Mouse (Mus musculus) midbrain, embryonic 16.5 days (tissue): ENCODE measurements around the gene E030018B13Rik. TPM values are rescaled to one million over a fixed set of nuclear protein-coding genes. Genes with fewer than 3 reads are reported as not detected.

Experiments
- ATAC-seq: fragments of 200-750 bp; cut with Nextera tagmentation; 2 replicates; pipeline ENCODE4 v1.8.0; 2017; ENCODE audit warnings: moderate TSS enrichment
- H3K27ac ChIP-seq: fragments of 300-500 bp; sonication (generic); 2 replicates; pipeline ENCODE4 v1.5.1; 2014; ENCODE audit warnings: mild to moderate bottlenecking, low read length, mixed read lengths
- H3K27me3 ChIP-seq: fragments of 300-500 bp; sonication (generic); 2 replicates; pipeline ENCODE4 v1.6.1; 2014; ENCODE audit warnings: low read depth, low read length, mixed read lengths; ENCODE audit not compliant: control insufficient read depth, insufficient read depth
- H3K36me3 ChIP-seq: fragments of 300-500 bp; sonication (generic); 2 replicates; pipeline ENCODE4 v1.6.1; 2014; ENCODE audit warnings: mild to moderate bottlenecking, low read length, moderate library complexity, mixed read lengths; ENCODE audit not compliant: control insufficient read depth, insufficient read depth
- H3K4me1 ChIP-seq: fragments of 300-500 bp; sonication (generic); 2 replicates; pipeline ENCODE4 v1.6.1; 2014; ENCODE audit warnings: mild to moderate bottlenecking, low read length, mixed read lengths; ENCODE audit not compliant: control insufficient read depth, insufficient read depth
- H3K4me2 ChIP-seq: fragments of 300-500 bp; sonication (generic); 2 replicates; pipeline ENCODE4 v1.6.1; 2014; ENCODE audit warnings: mild to moderate bottlenecking, low read length, mixed read lengths
- H3K4me3 ChIP-seq: fragments of 300-500 bp; sonication (generic); 2 replicates; pipeline ENCODE4 v1.5.1; 2014; ENCODE audit warnings: low read depth, mild to moderate bottlenecking, low read length, moderate library complexity, mixed read lengths
- H3K9ac ChIP-seq: fragments of 300-500 bp; sonication (generic); 2 replicates; pipeline ENCODE4 v1.6.1; 2014; ENCODE audit warnings: low read depth, low read length, mixed read lengths
- H3K9me3 ChIP-seq: fragments of 300-500 bp; sonication (generic); replicated peaks from 2 replicates; pipeline ENCODE4 v1.6.1; 2014; ENCODE audit warnings: mild to moderate bottlenecking, low read length, mixed read lengths; ENCODE audit not compliant: control insufficient read depth, poor library complexity, severe bottlenecking
- WGBS: fragments of 180-500 bp; shearing (Covaris S2); extraction: QIAGEN DNeasy Blood & Tissue Kit; methylation state at CpG from one replicate; pipeline ENCODE4 v1.1.7; 2014; 5-methylcytosine and 5-hydroxymethylcytosine counted together
- polyA plus RNA-seq: library from polyadenylated mRNA; unstranded; fragments of >200 nt; fragmentation: Nextera tagmentation; extraction: Ambion mirVana; gene quantifications from 2 replicates; pipeline ENCODE4 v1.2.1, GENCODE M21; 2015

E030018B13Rik gene
- polyA plus RNA-seq, 1 experiment from 2014 or later: not detected

GRCm38 (mm10) chr7:63921909-63922562 lies 5.4 kb downstream of the E030018B13Rik start:
- peaks cover 33% of the 10 kb centered on the region for H3K4me1 ChIP-seq
- WGBS: 77% methylated on average over 8 of the region's 8 CpGs
- H3K9me3 ChIP-seq: no peaks in the 10 kb centered on the region
- no peaks in the 10 kb centered on the region for H3K27me3 ChIP-seq
- no peak for ATAC-seq
- H3K36me3 ChIP-seq: no peaks in the 10 kb centered on the region
- no peak overlapping the region for H3K9ac ChIP-seq
- H3K27ac ChIP-seq: no peak overlapping the region
- no peak overlapping the region for H3K4me2 ChIP-seq
- no peak overlapping the region for H3K4me3 ChIP-seq

DNA sequence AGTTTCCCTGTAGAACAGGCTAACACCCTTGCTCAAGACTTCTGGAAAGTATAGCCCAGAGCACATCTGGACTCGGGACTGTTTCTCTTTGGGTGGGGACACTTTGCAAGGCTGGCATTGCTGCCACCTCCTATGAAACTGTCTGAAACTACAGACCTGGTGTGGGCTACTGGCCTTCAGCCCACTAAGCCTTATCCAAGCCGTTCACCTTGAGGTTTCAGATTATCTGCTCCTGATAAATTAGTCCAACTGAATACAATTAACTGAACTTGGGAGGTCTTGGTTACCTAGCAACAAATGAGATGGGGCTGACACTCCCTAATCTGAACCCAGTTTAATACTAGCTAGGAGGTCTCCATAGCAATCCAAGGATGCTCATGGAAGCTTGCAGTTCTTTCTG lies 5.9 kb downstream of the E030018B13Rik start:
- Histone ChIP-seq H3K9ac (no peak overlapping the region), H3K4me3 (no peak overlapping the region), H3K27ac (no peak overlapping the region), H3K36me3 (no peaks in the 10 kb centered on the region), H3K4me1 (peaks cover 35% of the 10 kb centered on the region), H3K4me2 (no peak overlapping the region), H3K9me3 (no peaks in the 10 kb centered on the region), H3K27me3 (no peaks in the 10 kb centered on the region)
- WGBS: 54% methylated on average over 2 of the region's 2 CpGs
- ATAC-seq: no peak

DNA sequence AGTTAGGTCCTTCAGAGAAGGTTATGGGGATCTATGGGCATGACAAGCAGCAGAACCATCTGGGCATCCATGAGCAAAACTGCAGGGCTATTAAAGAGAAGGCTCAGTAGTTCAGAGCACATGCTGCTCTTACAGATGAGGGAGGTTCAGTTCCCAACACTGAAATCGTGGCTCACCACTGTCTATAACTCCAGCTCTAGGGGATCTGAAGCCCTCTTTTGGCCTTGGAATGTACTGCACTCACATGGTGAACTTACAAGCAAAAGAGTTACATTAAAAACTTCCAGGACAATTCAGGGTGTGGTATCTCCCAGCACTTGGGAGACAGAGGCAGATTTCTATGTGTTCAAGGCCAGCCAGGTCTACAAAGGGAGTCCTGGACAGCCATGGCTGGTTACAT lies 6.3 kb downstream of the E030018B13Rik start:
- Histone ChIP-seq H3K4me1 (peaks cover 32% of the 10 kb centered on the region), H3K36me3 (no peaks in the 10 kb centered on the region), H3K4me3 (no peak overlapping the region), H3K27ac (no peak overlapping the region), H3K9me3 (no peaks in the 10 kb centered on the region), H3K9ac (no peak overlapping the region), H3K4me2 (no peak overlapping the region), H3K27me3 (no peaks in the 10 kb centered on the region)
- no peak for ATAC-seq
- WGBS: 90% methylated on average over 1 of the region's 1 CpGs

GRCm38 (mm10) chr7:63924151-63924550 lies 7.5 kb downstream of the E030018B13Rik start:
- peak overlapping the region; percentile 23; the same call in 1 of the 2 replicates for H3K27ac ChIP-seq
- H3K9me3 ChIP-seq: no peaks in the 10 kb centered on the region
- no peak for ATAC-seq
- no peaks in the 10 kb centered on the region for H3K27me3 ChIP-seq
- no peak overlapping the region for H3K4me2 ChIP-seq
- 68% methylated on average over 1 of the region's 1 CpGs for WGBS
- peaks cover 30% of the 10 kb centered on the region for H3K4me1 ChIP-seq
- no peak overlapping the region for H3K4me3 ChIP-seq
- no peak overlapping the region for H3K9ac ChIP-seq
- no peaks in the 10 kb centered on the region for H3K36me3 ChIP-seq

DNA sequence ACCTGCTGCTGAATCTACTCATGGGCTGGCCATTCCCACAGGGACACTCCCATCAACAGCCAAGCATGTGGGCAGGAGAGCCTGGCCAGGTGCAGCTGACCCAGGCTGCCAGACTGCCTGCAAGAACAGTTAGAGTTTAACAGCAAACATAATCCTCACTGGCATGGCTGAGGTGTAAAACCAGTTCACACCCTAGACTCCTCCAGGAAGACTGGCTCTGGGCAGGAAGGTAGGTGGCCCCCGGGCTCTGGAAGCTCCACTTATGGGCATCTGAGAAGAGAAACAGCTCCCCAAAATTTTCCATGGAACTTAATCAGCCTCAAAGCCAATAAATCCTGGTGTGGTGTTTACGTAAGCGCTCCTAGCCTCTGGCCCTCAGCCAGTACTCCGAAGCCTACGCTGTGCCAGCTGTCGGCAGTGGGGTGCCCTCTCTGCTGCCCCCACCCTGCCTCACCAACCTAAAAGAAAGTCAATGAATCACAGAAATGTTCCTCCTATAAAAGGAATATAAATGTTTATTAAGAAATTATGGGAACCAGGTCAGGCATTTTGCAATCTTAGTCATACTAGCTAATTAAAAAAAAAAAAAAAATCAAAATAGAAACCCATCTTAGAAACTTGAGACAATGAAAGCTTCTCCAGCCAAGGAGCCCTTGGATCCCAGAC lies 8.2 kb downstream of the E030018B13Rik start:
- Histone ChIP-seq H3K4me3 (no peak overlapping the region), H3K4me2 (no peak overlapping the region), H3K27ac (peak overlapping the region; percentile 23; the same call in 1 of the 2 replicates), H3K27me3 (no peaks in the 10 kb centered on the region), H3K9ac (no peak overlapping the region), H3K36me3 (no peaks in the 10 kb centered on the region), H3K9me3 (no peaks in the 10 kb centered on the region), H3K4me1 (peaks cover 30% of the 10 kb centered on the region)
- no peak for ATAC-seq
- WGBS: 52% methylated on average over 6 of the region's 6 CpGs

GRCm38 (mm10) chr7:63925413-63926360 lies 9.0 kb downstream of the E030018B13Rik start:
- Histone ChIP-seq H3K4me1 (peaks cover 30% of the 10 kb centered on the region), H3K27ac (no peak overlapping the region), H3K27me3 (no peaks in the 10 kb centered on the region), H3K4me3 (no peak overlapping the region), H3K4me2 (no peak overlapping the region), H3K9me3 (no peaks in the 10 kb centered on the region), H3K9ac (no peak overlapping the region), H3K36me3 (no peaks in the 10 kb centered on the region)
- 73% methylated on average over 14 of the region's 14 CpGs for WGBS
- ATAC-seq: peak; percentile 37; the same call in 1 of the 2 replicates

DNA sequence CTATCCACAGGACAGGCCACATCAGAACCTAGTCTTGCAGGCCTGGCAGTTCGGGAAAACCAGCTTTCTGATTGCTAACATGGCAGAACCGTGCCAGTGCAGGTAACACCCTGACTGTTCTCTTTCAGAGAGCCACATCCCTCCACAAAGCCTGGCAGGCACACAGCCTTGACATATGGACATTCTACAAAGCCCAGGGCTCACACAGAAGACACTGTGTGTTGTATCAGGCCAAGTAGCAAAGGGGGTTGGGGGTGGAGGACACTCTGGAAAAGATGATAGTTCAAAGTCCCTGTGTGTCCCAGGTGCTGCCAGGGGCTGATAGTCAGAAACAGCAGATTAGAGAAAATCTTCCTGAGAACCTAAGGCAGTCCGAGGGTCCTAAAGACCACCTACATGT lies 9.8 kb downstream of the E030018B13Rik start:
- no peak overlapping the region for H3K4me2 ChIP-seq
- peaks cover 30% of the 10 kb centered on the region for H3K4me1 ChIP-seq
- no peaks in the 10 kb centered on the region for H3K27me3 ChIP-seq
- no peak overlapping the region for H3K4me3 ChIP-seq
- H3K9ac ChIP-seq: no peak overlapping the region
- no peaks in the 10 kb centered on the region for H3K36me3 ChIP-seq
- 73% methylated on average over 3 of the region's 3 CpGs for whole genome bisulfite sequencing
- no peak overlapping the region for H3K27ac ChIP-seq
- ATAC-seq: no peak
- no peaks in the 10 kb centered on the region for H3K9me3 ChIP-seq

DNA sequence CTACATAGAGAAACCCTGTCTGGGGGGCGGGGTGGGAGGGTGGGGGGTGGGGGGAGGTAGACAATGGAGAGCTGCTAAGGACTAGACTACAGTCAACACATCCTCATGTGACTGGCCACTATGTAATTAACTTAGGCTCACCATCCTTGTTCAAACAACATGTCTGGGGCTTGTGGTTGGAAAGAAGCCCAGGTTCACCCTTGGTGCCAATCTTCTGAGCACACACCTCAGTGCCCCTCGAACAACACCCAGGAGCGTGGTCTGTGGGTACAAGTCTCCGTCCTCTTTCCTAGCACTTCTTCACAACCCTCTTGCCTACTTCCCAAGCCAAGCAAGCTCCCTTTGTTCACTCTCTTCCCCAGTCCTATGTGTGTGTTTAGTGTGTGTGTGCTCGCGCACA lies 10.5 kb downstream of the E030018B13Rik start:
- Histone ChIP-seq H3K27ac (no peak overlapping the region), H3K9ac (no peak overlapping the region), H3K4me3 (no peak overlapping the region), H3K4me1 (peaks cover 30% of the 10 kb centered on the region), H3K36me3 (no peaks in the 10 kb centered on the region), H3K4me2 (no peak overlapping the region), H3K9me3 (no peaks in the 10 kb centered on the region), H3K27me3 (no peaks in the 10 kb centered on the region)
- no peak for ATAC-seq
- 97% methylated on average over 6 of the region's 6 CpGs for WGBS
